Mouse (Mus musculus) heart, postnatal 4 days (tissue): ENCODE measurements around the gene Lars2. TPM values are rescaled to one million over a fixed set of nuclear protein-coding genes. Genes with fewer than 3 reads are reported as not detected.
"Not testable (repeated sequence)": the region's sequence is repeated elsewhere in the genome, so short reads cannot be mapped to it uniquely, and the experiment has no call there.

Source experiments
- DNase-seq: peaks from one replicate; pipeline ENCODE4 v3.0.0; 2021
- total RNA-seq, 2 experiments: library from RNA; stranded (reverse); gene quantifications; 2 replicates each; pipeline ENCODE4 v1.2.3; 2021

The Lars2 gene
- total RNA-seq, result 10 to 100 TPM; 50.8 to 52.3 TPM

- peak; percentile 95 for DNase-seq
Observed at GRCm38 (mm10) chr9:123366708-123367385, at the start of gene Lars2. Gene Lars2, plus strand, starts transcription at chr9:123366927.

- no peak for DNase-seq
Observed at GRCm38 (mm10) chr9:123326106-123326505, 40.6 kb upstream of the Lars2 start.

GRCm38 (mm10) chr9:123328336-123328735 is 38.4 kb upstream of the Lars2 start:
- no peak for DNase-seq

GRCm38 (mm10) chr9:123329831-123330230 is 36.9 kb upstream of the Lars2 start:
- DNase-seq, result no peak

- not testable (repeated sequence) for DNase-seq
Observed at GRCm38 (mm10) chr9:123330271-123330670, 36.5 kb upstream of the Lars2 start.

GRCm38 (mm10) chr9:123333479-123333878 is 33.2 kb upstream of the Lars2 start:
- no peak for DNase-seq

GRCm38 (mm10) chr9:123335044-123335670 is 31.6 kb upstream of the Lars2 start:
- peak; percentile 10 for DNase-seq

- DNase-seq, result no peak
Observed at GRCm38 (mm10) chr9:123339651-123340144, 27.0 kb upstream of the Lars2 start.

GRCm38 (mm10) chr9:123341256-123341655 is 25.5 kb upstream of the Lars2 start:
- DNase-seq, result no peak

- DNase-seq, result no peak
Observed at GRCm38 (mm10) chr9:123343069-123343468, 23.7 kb upstream of the Lars2 start.

GRCm38 (mm10) chr9:123349286-123349685 is 17.4 kb upstream of the Lars2 start:
- DNase-seq, result not testable (repeated sequence)

- no peak for DNase-seq
Observed at GRCm38 (mm10) chr9:123359981-123360380, 6.7 kb upstream of the Lars2 start.

- DNase-seq, result no peak
Observed at GRCm38 (mm10) chr9:123365353-123365752, 1.4 kb upstream of the Lars2 start.

- DNase-seq, result no peak
Observed at GRCm38 (mm10) chr9:123365942-123366707, 602 bp upstream of the Lars2 start.

- no peak for DNase-seq
Observed at GRCm38 (mm10) chr9:123367636-123368035, 909 bp downstream of the Lars2 start.

GRCm38 (mm10) chr9:123382399-123382798 is 15.7 kb downstream of the Lars2 start:
- no peak for DNase-seq

- DNase-seq, result no peak
Observed at GRCm38 (mm10) chr9:123384696-123385095, 18.0 kb downstream of the Lars2 start.

GRCm38 (mm10) chr9:123385352-123386198 is 18.8 kb downstream of the Lars2 start:
- no peak for DNase-seq

GRCm38 (mm10) chr9:123386347-123386746 is 19.6 kb downstream of the Lars2 start:
- no peak for DNase-seq

GRCm38 (mm10) chr9:123388087-123389007 is 21.6 kb downstream of the Lars2 start:
- DNase-seq, result not testable (repeated sequence)
